Mouse (Mus musculus) testis, adult 2 months (tissue): Measurements from ENCODE around the gene Ccdc81. TPM values are rescaled to one million over a fixed set of nuclear protein-coding genes. Genes with fewer than 3 reads are reported as not detected.

Experiments used
- H3K27ac ChIP-seq: fragments of 200-500 bp; 2 replicates; pipeline ENCODE4 v1.5.1; 2012; ENCODE audit warnings: low read depth, low read length; ENCODE audit not compliant: control insufficient read depth, insufficient read depth
- H3K27me3 ChIP-seq: fragments of 200-500 bp; 2 replicates; pipeline ENCODE4 v1.6.1; 2012; ENCODE audit warnings: mild to moderate bottlenecking, low read length, moderate library complexity; ENCODE audit not compliant: control insufficient read depth, insufficient read depth
- H3K36me3 ChIP-seq: fragments of 200-500 bp; 2 replicates; pipeline ENCODE4 v1.6.1; 2012; ENCODE audit warnings: mild to moderate bottlenecking, low read length; ENCODE audit not compliant: control insufficient read depth, insufficient read depth
- H3K4me1 ChIP-seq: fragments of 200-500 bp; 2 replicates; pipeline ENCODE4 v1.6.1; 2012; ENCODE audit warnings: low read length; ENCODE audit not compliant: control insufficient read depth, insufficient read depth
- H3K4me3 ChIP-seq: fragments of 200-500 bp; 2 replicates; pipeline ENCODE4 v1.5.1; 2012; ENCODE audit warnings: low read depth, mild to moderate bottlenecking, low read length, moderate library complexity, mixed read lengths; ENCODE audit not compliant: control insufficient read depth
- CTCF ChIP-seq: fragments of 200-500 bp; IDR thresholded peaks from 2 replicates; pipeline ENCODE4 v1.5.1; 2012; ENCODE audit warnings: low read depth, mild to moderate bottlenecking, inconsistent platforms, low read length, moderate library complexity; ENCODE audit not compliant: control insufficient read depth, insufficient read depth, insufficient replicate concordance
- POLR2A ChIP-seq: fragments of 200-500 bp; IDR thresholded peaks from 2 replicates; pipeline ENCODE4 v1.6.1; 2012; ENCODE audit warnings: low read depth, mild to moderate bottlenecking, inconsistent platforms, low read length, moderate library complexity; ENCODE audit not compliant: control insufficient read depth
- polyA plus RNA-seq: library from polyadenylated mRNA; depleted of rRNA; stranded (reverse); fragments of >200 nt; gene quantifications from 2 replicates; pipeline ENCODE4 v1.2.3, GENCODE M21; 2012

The Ccdc81 gene
- polyA plus RNA-seq, 1 experiment: 80.0 TPM

- Histone ChIP-seq H3K27ac (no peak overlapping the region), H3K4me1 (no peaks in the 10 kb centered on the region), H3K4me3 (no peak overlapping the region), H3K27me3 (no peaks in the 10 kb centered on the region), H3K36me3 (no peaks in the 10 kb centered on the region)
- TF ChIP-seq CTCF (no peak), POLR2A (no peak)
Measured at GRCm38 (mm10) chr7:89917776-89918175, 14.3 kb upstream of the Ccdc81 start.

- Histone ChIP-seq H3K4me3 (no peak overlapping the region), H3K27me3 (no peaks in the 10 kb centered on the region), H3K36me3 (no peaks in the 10 kb centered on the region), H3K27ac (no peak overlapping the region), H3K4me1 (no peaks in the 10 kb centered on the region)
- TF ChIP-seq POLR2A: no peak
- TF ChIP-seq CTCF: no peak
Measured at GRCm38 (mm10) chr7:89916711-89917110, 13.3 kb upstream of the Ccdc81 start.

- Histone ChIP-seq H3K4me1 (peaks cover 7% of the 10 kb centered on the region), H3K27ac (no peak overlapping the region), H3K27me3 (no peaks in the 10 kb centered on the region), H3K4me3 (no peak overlapping the region), H3K36me3 (no peaks in the 10 kb centered on the region)
- no peak for TF ChIP-seq POLR2A
- TF ChIP-seq CTCF: no peak
Measured at GRCm38 (mm10) chr7:89913432-89914158, 10.2 kb upstream of the Ccdc81 start.

GRCm38 (mm10) chr7:89912356-89912755, 8.9 kb upstream of the Ccdc81 start:
- TF ChIP-seq CTCF: no peak
- no peak for TF ChIP-seq POLR2A
- H3K4me1 ChIP-seq: peaks cover 7% of the 10 kb centered on the region
- no peaks in the 10 kb centered on the region for H3K27me3 ChIP-seq
- H3K36me3 ChIP-seq: no peaks in the 10 kb centered on the region
- no peak overlapping the region for H3K27ac ChIP-seq
- H3K4me3 ChIP-seq: no peak overlapping the region

DNA sequence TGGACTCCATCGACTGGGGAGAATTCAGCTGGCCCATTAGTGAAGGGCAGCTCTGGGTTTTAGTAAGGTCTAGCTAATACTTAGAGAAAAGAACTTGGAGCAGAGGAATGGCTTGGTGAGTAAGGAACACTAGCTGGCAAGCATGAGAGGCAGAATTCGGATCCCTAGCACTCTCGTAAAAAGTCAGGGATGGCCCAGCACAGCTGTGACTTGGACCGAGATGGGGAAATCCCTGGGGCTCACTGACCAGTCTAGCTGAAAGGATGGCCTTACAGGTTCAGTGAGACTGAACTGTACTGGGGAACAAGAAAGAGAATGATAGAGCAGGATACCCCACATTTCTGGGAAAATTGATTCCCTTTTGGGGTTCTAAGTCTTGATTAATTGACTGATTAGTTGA, 6.3 kb upstream of the Ccdc81 start:
- H3K27me3 ChIP-seq: no peaks in the 10 kb centered on the region
- H3K27ac ChIP-seq: no peak overlapping the region
- peaks cover 7% of the 10 kb centered on the region for H3K4me1 ChIP-seq
- TF ChIP-seq POLR2A (no peak), CTCF (no peak)
- H3K4me3 ChIP-seq: no peak overlapping the region
- no peaks in the 10 kb centered on the region for H3K36me3 ChIP-seq

DNA sequence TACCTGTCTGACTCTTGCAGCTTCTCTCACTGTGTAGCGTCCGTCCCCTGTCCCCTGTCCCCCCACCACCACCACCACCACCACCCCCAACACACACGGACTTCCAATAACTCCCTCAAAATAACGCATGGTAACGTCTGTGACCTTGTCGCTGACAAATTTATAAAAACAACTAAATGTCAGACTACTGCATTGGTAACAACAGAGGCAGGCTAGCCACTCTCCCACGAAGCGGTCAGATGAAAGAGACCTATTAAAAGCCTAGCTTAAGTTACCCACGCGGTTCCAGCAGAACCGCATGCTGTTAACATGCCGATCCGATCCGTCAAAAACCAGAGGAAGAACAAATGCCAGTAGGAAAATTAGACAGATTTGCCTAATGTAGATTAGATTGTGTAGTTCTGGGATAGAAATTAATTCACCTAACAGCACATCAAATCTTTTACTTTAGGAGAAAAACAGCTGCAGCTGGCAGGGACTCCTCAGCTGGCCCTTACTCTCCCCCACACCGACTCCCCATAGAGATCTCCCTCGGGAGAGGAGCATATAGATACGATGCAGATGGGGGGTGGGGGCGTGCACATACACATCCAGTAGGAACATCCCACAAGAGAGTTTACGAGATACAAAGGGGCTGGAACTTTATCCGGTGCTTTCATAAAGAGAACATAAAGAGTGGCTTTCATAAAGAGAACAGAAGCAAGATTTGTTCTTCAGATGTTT, 5.6 kb upstream of the Ccdc81 start:
- no peak overlapping the region; the same call in 1 of the 2 replicates for H3K4me3 ChIP-seq
- no peak overlapping the region for H3K27ac ChIP-seq
- TF ChIP-seq CTCF (no peak), POLR2A (no peak)
- no peaks in the 10 kb centered on the region for H3K36me3 ChIP-seq
- H3K27me3 ChIP-seq: no peaks in the 10 kb centered on the region
- H3K4me1 ChIP-seq: peaks cover 7% of the 10 kb centered on the region

DNA sequence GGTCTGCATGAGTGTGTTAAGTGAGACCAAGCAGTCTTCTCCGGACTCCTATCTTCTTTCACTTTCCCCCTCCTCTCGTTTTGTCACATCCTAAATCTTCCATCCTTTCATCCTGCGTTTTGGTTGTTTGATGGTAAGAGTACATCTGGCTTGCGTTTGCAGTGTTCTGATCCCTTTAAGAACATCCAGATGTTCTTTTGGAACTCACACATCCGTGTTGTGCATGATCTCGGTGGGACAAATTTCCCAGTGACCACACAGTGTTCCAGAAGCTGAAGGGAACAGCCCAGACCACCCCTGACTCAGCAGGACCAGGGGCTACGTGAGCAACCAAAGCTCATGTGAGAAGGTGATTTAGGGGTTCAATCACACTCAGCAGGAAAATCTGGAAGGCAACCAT, 5.0 kb upstream of the Ccdc81 start:
- H3K4me3 ChIP-seq: no peak overlapping the region
- H3K36me3 ChIP-seq: no peaks in the 10 kb centered on the region
- H3K27me3 ChIP-seq: no peaks in the 10 kb centered on the region
- H3K4me1 ChIP-seq: peaks cover 12% of the 10 kb centered on the region
- TF ChIP-seq CTCF (no peak), POLR2A (no peak)
- no peak overlapping the region for H3K27ac ChIP-seq
